Mouse (Mus musculus): ENCODE results near the gene Sdhb. TPM values are rescaled to one million over a fixed set of nuclear protein-coding genes. Genes with fewer than 3 reads are reported as not detected.

Sdhb gene
- polyA plus RNA-seq, 1 experiment from 2014 or later, result 396 TPM

DNA sequence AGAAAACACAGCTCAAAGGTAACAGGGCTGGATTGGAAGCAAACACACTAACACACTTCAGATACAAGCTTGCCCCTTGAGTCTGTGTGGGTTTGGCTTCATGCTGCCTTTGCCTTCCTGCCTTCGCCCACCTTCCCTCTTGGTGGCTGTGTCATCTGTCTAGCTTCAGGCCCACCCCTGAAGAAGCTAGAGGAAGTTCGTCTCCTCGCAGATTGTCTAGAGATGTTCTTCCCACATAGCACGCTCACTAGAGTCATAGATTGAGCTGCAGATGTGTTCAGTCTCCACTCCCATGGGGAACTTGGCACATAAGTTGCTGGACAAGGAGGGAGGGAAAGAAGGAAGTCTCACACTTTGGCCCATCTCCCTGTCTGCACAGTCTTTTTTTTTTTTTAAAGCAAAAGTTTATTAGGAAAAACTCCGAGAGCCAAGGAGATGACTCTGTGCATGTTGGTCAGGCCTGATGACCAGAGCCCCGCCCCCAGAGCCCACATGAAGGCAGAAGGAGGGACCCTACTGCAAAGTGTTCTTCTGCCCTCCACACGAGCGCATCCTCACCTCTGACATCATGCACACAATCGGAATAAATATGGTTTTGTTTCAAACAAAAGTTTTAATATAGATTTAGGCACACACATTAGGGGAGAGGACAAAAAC is 3.1 kb downstream of the Sdhb start:
- no peak for ATAC-seq (ENCODE audit: low FRiP score)
- no peaks in the 10 kb centered on the region for H3K9me3 ChIP-seq
- H3K36me3 ChIP-seq (replicated peaks), result peaks cover 28% of the 10 kb centered on the region
- no peaks in the 10 kb centered on the region for H3K27me3 ChIP-seq
- H3K27ac ChIP-seq, result no peak overlapping the region
- 89% methylated on average over 9 of the region's 9 CpGs for WGBS
- no peak overlapping the region for H3K9ac ChIP-seq
- H3K4me2 ChIP-seq, result no peak overlapping the region
- no peak overlapping the region for H3K4me3 ChIP-seq (replicated peaks)
- H3K4me1 ChIP-seq, result peaks cover 38% of the 10 kb centered on the region

DNA sequence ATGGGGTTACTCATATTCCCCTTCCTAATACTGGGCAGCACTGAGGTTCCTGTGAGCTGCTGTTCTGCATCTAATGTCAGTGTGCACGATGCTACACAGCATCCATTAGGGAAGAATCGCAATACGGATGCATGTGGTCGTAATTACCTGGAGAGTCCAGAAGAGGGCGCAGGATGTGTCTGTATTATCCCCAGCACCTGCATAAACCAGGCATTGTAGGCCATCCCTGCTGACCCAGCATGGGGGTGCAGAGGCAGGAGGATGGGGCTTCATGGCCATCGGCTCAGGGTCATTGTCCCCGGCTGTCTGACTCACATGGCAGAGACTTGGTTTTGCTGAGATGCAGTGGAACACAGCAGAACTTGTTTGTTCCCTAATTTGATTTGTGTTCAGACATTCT is 3.6 kb downstream of the Sdhb start:
- Histone ChIP-seq H3K9me3 (no peaks in the 10 kb centered on the region), H3K4me1 (peaks cover 38% of the 10 kb centered on the region), H3K27me3 (no peaks in the 10 kb centered on the region), H3K9ac (no peak overlapping the region), H3K36me3 (replicated peaks) (peaks cover 34% of the 10 kb centered on the region), H3K27ac (no peak overlapping the region), H3K4me2 (no peak overlapping the region), H3K4me3 (replicated peaks) (no peak overlapping the region)
- ATAC-seq (ENCODE audit: low FRiP score), result peak; percentile 21; the same call in 1 of the 2 replicates
- 16% methylated on average over 7 of the region's 7 CpGs for WGBS

DNA sequence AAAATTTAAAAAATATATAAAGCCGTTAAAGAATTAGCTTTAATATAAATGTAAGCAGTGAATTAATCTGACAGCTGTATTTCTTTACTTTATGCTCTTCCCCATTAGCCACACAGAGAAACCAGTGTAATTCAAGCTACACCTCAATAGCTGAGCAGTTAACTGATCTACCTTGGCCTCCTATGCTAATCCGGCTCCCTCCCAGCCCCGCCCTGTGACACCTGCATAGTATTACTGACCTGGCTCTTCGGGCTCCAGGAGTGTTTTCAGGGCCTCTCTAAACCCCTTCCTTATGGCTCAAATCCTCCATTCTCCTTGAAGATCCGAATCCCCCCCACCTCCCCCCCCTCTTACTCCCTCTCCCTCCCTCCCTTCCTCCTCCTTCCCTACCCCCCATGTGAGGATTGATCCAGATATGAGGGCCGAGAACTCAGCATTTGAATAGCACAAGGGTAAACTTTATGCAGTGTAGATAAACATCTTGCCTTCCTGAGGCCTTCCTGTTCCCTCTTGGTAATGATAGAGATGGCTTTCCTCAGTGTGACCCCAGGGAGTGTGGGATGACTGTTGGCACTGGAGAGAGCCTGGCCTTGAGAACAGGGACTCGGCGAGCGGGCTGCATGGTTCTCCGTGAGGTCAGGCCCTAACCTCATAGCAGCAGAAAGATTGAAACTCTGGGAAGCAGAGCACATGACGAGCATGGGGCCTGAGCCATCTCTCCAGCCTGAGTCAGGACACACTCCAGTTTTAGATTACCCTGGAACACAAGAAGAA is 6.6 kb downstream of the Sdhb start:
- H3K4me2 ChIP-seq, result no peak overlapping the region
- no peaks in the 10 kb centered on the region for H3K9me3 ChIP-seq
- no peak for ATAC-seq (ENCODE audit: low FRiP score)
- peaks cover 20% of the 10 kb centered on the region for H3K4me1 ChIP-seq
- H3K27me3 ChIP-seq, result no peaks in the 10 kb centered on the region
- no peak overlapping the region for H3K4me3 ChIP-seq (replicated peaks)
- peaks cover 62% of the 10 kb centered on the region for H3K36me3 ChIP-seq (replicated peaks)
- 85% methylated on average over 11 of the region's 11 CpGs for WGBS
- no peak overlapping the region for H3K27ac ChIP-seq
- H3K9ac ChIP-seq, result no peak overlapping the region

DNA sequence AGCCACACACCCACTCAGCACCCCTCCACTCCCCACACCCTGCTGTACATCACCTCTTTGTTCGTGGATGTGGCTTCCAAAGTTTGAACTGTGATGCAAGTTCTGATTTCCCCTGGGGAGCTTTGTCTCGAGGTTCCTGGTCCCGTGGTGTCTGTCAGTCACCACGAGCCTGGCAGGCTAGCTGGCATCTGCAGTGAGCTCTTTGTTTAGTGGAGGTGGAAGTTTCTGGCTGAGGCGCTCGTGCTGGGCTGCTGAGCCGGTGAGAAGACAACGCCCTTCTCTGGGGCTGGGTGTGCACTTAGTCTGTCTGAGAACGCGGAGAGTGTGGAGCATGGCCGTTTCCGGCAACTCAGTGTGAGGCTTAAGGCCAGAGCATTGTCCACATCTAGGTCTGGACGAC is 10.7 kb downstream of the Sdhb start:
- WGBS, result 90% methylated on average over 13 of the region's 13 CpGs
- no peaks in the 10 kb centered on the region for H3K4me1 ChIP-seq
- H3K4me3 ChIP-seq (replicated peaks), result no peak overlapping the region
- H3K4me2 ChIP-seq, result no peak overlapping the region
- no peak overlapping the region for H3K9ac ChIP-seq
- no peaks in the 10 kb centered on the region for H3K27me3 ChIP-seq
- no peaks in the 10 kb centered on the region for H3K9me3 ChIP-seq
- no peak overlapping the region for H3K27ac ChIP-seq
- no peak for ATAC-seq (ENCODE audit: low FRiP score)
- peaks cover 95% of the 10 kb centered on the region for H3K36me3 ChIP-seq (replicated peaks)

- no peak for ATAC-seq (ENCODE audit: low FRiP score)
- H3K36me3 ChIP-seq (replicated peaks), result peaks cover 99% of the 10 kb centered on the region
- H3K4me3 ChIP-seq (replicated peaks), result no peak overlapping the region
- no peak overlapping the region for H3K27ac ChIP-seq
- WGBS, result 100% methylated on average over 6 of the region's 6 CpGs
- H3K27me3 ChIP-seq, result no peaks in the 10 kb centered on the region
- no peaks in the 10 kb centered on the region for H3K9me3 ChIP-seq
- no peaks in the 10 kb centered on the region for H3K4me1 ChIP-seq
- no peak overlapping the region for H3K9ac ChIP-seq
- H3K4me2 ChIP-seq, result no peak overlapping the region
Measured at GRCm38 (mm10) chr4:140974408-140974807, 13.4 kb downstream of the Sdhb start.

DNA sequence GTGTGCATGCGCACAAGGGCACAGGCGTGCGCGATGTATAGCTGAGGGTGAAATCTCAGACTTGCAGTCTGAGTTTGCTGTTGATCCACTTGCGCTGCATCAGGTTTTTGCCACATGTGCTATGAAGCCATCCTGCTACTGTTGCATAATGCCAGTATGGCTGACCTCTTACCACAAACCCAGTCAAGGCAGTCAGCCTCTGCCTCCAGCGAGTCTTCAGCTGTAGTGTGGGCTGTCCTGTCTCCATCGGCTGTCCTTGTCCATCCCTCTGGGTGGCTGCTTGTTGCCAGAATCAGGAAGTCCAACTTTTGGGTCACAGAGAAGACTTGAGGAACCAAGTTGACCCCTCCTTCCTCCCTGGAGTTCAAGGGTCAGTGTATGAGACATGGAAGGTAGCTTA is 14.4 kb downstream of the Sdhb start:
- Histone ChIP-seq H3K4me2 (no peak overlapping the region), H3K36me3 (replicated peaks) (peaks cover 99% of the 10 kb centered on the region), H3K4me3 (replicated peaks) (no peak overlapping the region), H3K9me3 (no peaks in the 10 kb centered on the region), H3K9ac (no peak overlapping the region), H3K4me1 (no peaks in the 10 kb centered on the region), H3K27ac (no peak overlapping the region), H3K27me3 (no peaks in the 10 kb centered on the region)
- no peak for ATAC-seq (ENCODE audit: low FRiP score)
- 97% methylated on average over 7 of the region's 7 CpGs for WGBS

DNA sequence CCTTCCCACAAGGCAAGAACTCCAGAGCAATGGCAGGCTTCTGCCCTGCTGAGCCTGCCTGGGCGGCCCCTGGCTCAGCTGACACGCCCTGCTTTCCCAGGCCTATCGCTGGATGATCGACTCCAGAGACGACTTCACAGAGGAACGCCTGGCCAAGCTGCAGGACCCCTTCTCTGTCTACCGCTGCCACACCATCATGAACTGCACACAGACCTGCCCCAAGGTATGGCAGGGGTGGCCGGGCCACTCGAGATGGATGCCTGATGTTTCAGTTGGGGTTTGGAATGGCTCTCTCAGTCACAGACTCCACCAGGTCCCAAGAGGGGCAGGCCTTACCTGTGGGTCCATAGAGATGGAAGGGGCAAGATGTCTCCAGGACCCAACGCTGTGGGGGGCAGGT is 16.3 kb downstream of the Sdhb start:
- Histone ChIP-seq H3K4me1 (no peaks in the 10 kb centered on the region), H3K27me3 (no peaks in the 10 kb centered on the region), H3K4me2 (no peak overlapping the region), H3K27ac (no peak overlapping the region), H3K9me3 (0 out of 2 replicates have a peak, but pooled peaks cover 3% of the 10 kb centered on the region), H3K4me3 (replicated peaks) (no peak overlapping the region), H3K9ac (no peak overlapping the region), H3K36me3 (replicated peaks) (peaks cover 86% of the 10 kb centered on the region)
- WGBS, result 91% methylated on average over 10 of the region's 10 CpGs
- ATAC-seq (ENCODE audit: low FRiP score), result no peak

DNA sequence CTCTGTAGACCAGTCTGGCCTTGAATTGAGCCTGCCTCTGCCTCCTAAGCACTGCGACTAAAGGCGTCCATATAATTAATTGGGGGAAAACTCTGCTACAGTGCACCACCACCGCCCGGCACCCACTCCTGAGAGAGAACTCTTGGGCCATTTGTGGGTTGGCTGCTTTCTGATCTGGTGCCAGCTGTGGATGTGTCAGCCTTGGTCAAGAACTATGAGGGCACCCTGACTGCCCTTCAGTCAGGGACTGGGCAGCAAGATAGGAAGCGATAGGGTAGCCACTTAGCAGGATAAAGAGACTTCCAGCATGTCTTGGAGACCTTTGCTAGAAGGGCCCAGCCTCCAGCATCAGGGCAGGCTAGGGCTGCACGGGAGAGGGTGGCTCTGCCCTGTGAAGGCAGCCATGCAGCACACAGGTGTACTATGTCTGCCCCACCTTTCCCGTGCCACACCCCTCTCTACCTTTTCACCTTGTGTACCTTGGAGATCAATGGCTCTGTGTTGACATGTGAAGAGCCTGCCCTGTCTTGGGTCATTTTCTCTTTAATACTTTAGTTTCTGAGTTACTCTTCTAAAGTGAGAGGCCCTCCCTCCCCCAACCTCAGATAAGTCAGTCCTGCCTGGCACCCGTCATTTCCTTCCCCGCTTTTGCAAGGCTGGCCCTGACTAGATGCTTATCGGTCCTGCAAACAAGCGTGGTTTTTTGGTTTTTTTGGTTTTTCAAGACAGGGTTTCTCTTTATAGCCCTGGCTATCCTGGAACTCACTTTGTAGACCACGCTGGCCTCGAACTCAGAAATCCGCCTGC is 17.1 kb downstream of the Sdhb start:
- peaks cover 78% of the 10 kb centered on the region for H3K36me3 ChIP-seq (replicated peaks)
- H3K9me3 ChIP-seq, result 0 out of 2 replicates have a peak, but pooled peaks cover 3% of the 10 kb centered on the region
- peaks cover 4% of the 10 kb centered on the region; the same call in 1 of the 2 replicates for H3K4me1 ChIP-seq
- H3K4me2 ChIP-seq, result no peak overlapping the region
- H3K27ac ChIP-seq, result no peak overlapping the region
- no peak overlapping the region for H3K4me3 ChIP-seq (replicated peaks)
- no peak for ATAC-seq (ENCODE audit: low FRiP score)
- H3K9ac ChIP-seq, result no peak overlapping the region
- H3K27me3 ChIP-seq, result no peaks in the 10 kb centered on the region
- 94% methylated on average over 14 of the region's 14 CpGs for WGBS

DNA sequence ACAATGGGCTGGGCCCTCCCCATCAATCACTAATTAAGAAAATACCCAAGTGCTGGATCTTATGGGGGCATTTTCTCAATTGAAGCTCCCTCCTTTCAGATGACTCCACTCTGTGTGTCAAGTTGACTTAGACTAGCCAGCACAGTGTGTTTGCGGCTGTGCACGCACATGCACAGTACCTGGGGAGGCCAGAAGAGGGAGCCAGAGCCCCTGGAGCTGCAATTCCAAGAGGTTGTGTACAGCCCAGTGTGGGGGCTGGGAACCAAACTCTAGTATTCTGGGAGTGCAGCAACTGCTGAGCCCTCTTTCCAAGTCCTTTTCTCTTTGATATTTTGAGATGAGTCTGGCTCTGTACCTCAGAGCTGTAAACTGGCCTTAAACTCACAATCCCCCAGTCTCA is 20.6 kb downstream of the Sdhb start:
- Histone ChIP-seq H3K27ac (no peak overlapping the region), H3K27me3 (0 out of 2 replicates have a peak, but pooled peaks cover 3% of the 10 kb centered on the region), H3K4me2 (no peak overlapping the region), H3K9me3 (0 out of 2 replicates have a peak, but pooled peaks cover 3% of the 10 kb centered on the region), H3K4me3 (replicated peaks) (no peak overlapping the region), H3K36me3 (replicated peaks) (peaks cover 43% of the 10 kb centered on the region), H3K4me1 (peaks cover 16% of the 10 kb centered on the region), H3K9ac (no peak overlapping the region)
- no peak for ATAC-seq (ENCODE audit: low FRiP score)
- 86% methylated on average over 2 of the region's 2 CpGs for WGBS

GRCm38 (mm10) chr4:140982808-140983207 is 21.8 kb downstream of the Sdhb start:
- Histone ChIP-seq H3K9me3 (0 out of 2 replicates have a peak, but pooled peaks cover 3% of the 10 kb centered on the region), H3K4me3 (replicated peaks) (no peak overlapping the region), H3K9ac (no peak overlapping the region), H3K4me2 (no peak overlapping the region), H3K27ac (0 out of 2 replicates have a peak overlapping the region, but pooled peaks have one; percentile 53), H3K36me3 (replicated peaks) (peaks cover 31% of the 10 kb centered on the region), H3K27me3 (0 out of 2 replicates have a peak, but pooled peaks cover 3% of the 10 kb centered on the region), H3K4me1 (peaks cover 24% of the 10 kb centered on the region)
- ATAC-seq (ENCODE audit: low FRiP score), result no peak
- WGBS, result 73% methylated on average over 4 of the region's 4 CpGs

GRCm38 (mm10) chr4:140983442-140983841 is 22.4 kb downstream of the Sdhb start:
- ATAC-seq (ENCODE audit: low FRiP score), result no peak
- Histone ChIP-seq H3K36me3 (replicated peaks) (peaks cover 24% of the 10 kb centered on the region), H3K4me3 (replicated peaks) (no peak overlapping the region), H3K4me2 (no peak overlapping the region), H3K27me3 (0 out of 2 replicates have a peak, but pooled peaks cover 3% of the 10 kb centered on the region), H3K4me1 (peaks cover 30% of the 10 kb centered on the region), H3K9ac (peak overlapping the region; percentile 21; the same call in 1 of the 2 replicates), H3K9me3 (0 out of 2 replicates have a peak, but pooled peaks cover 3% of the 10 kb centered on the region), H3K27ac (peak overlapping the region; percentile 53; the same call in 1 of the 2 replicates)
- WGBS, result 23% methylated on average over 9 of the region's 9 CpGs

- H3K4me2 ChIP-seq, result no peak overlapping the region
- H3K9me3 ChIP-seq, result 0 out of 2 replicates have a peak, but pooled peaks cover 3% of the 10 kb centered on the region
- WGBS, result 85% methylated on average over 6 of the region's 6 CpGs
- peaks cover 13% of the 10 kb centered on the region for H3K36me3 ChIP-seq (replicated peaks)
- 0 out of 2 replicates have a peak, but pooled peaks cover 3% of the 10 kb centered on the region for H3K27me3 ChIP-seq
- no peak overlapping the region for H3K4me3 ChIP-seq (replicated peaks)
- H3K27ac ChIP-seq, result no peak overlapping the region
- H3K4me1 ChIP-seq, result peaks cover 41% of the 10 kb centered on the region
- H3K9ac ChIP-seq, result no peak overlapping the region
- ATAC-seq (ENCODE audit: low FRiP score), result no peak
Measured at GRCm38 (mm10) chr4:140984544-140984943, 23.5 kb downstream of the Sdhb start.

Data from forebrain, embryonic 12.5 days (tissue).